Mouse (Mus musculus) bone marrow, adult 2 months (tissue): ENCODE data around the gene Slc13a1. TPM values are rescaled to one million over a fixed set of nuclear protein-coding genes. Genes with fewer than 3 reads are reported as not detected.

Source experiments
- H3K27ac ChIP-seq: fragments of 200-500 bp; 2 replicates; pipeline ENCODE4 v1.5.1; 2012; ENCODE audit warnings: low read depth, mild to moderate bottlenecking, control low read depth, inconsistent platforms, low read length; ENCODE audit not compliant: control insufficient read depth, poor library complexity, insufficient read depth
- H3K4me1 ChIP-seq: fragments of 200-500 bp; 2 replicates; pipeline ENCODE4 v1.6.1; 2011; ENCODE audit warnings: low read length; ENCODE audit not compliant: control insufficient read depth, insufficient read depth
- H3K4me3 ChIP-seq: fragments of 200-500 bp; replicated peaks from 2 replicates; pipeline ENCODE3; 2011; ENCODE audit warnings: mild to moderate bottlenecking, low read depth, low read length, control low read depth; ENCODE audit not compliant: control insufficient read depth
- CTCF ChIP-seq: fragments of 200-500 bp; IDR thresholded peaks from 2 replicates; pipeline ENCODE4 v1.5.1; 2011; ENCODE audit warnings: low read length, control low read depth; ENCODE audit not compliant: control insufficient read depth, insufficient read depth
- POLR2A ChIP-seq: fragments of 200-500 bp; IDR thresholded peaks from 2 replicates; pipeline ENCODE4 v1.6.1; 2011; ENCODE audit warnings: low read depth, mild to moderate bottlenecking, control low read depth, low read length, borderline replicate concordance; ENCODE audit not compliant: control insufficient read depth
- WGBS: fragments of 180-500 bp; shearing (Covaris S2); methylation state at CpG from one replicate; pipeline ENCODE4 v1.1.7; 2018; 5-methylcytosine and 5-hydroxymethylcytosine counted together
- polyA plus RNA-seq: library from polyadenylated mRNA; stranded (reverse); fragments of >200 nt; gene quantifications from 2 replicates; pipeline ENCODE4 v1.2.4, GENCODE M21; 2011; ENCODE audit warnings: low replicate concordance; ENCODE audit not compliant: missing spikeins, insufficient read depth, insufficient read length

Gene Slc13a1
- polyA plus RNA-seq, 1 experiment: not detected

GRCm38 (mm10) chr6:24173951-24174350 lies 6.1 kb upstream of the Slc13a1 start:
- TF ChIP-seq CTCF (no peak), POLR2A (no peak)
- H3K4me1 ChIP-seq: no peaks in the 10 kb centered on the region
- H3K4me3 ChIP-seq: no peak overlapping the region
- no peak overlapping the region for H3K27ac ChIP-seq

- TF ChIP-seq CTCF (no peak), POLR2A (no peak)
- WGBS: 54% methylated on average over 2 of the region's 2 CpGs
These were observed 4.8 kb upstream of the Slc13a1 start for GRCm38 (mm10) chr6:24172736-24173135.

GRCm38 (mm10) chr6:24166772-24167171 lies 1.1 kb downstream of the Slc13a1 start:
- TF ChIP-seq POLR2A: no peak
- no peak for TF ChIP-seq CTCF
- Histone ChIP-seq H3K27ac (no peak overlapping the region), H3K4me3 (no peak overlapping the region), H3K4me1 (no peaks in the 10 kb centered on the region)
- 26% methylated on average over 6 of the region's 6 CpGs for WGBS

More at GRCm38 (mm10) chr6:24172736-24173135, 4.8 kb upstream of the Slc13a1 start:
- Histone ChIP-seq H3K27ac (no peak overlapping the region), H3K4me3 (no peak overlapping the region), H3K4me1 (no peaks in the 10 kb centered on the region)

- no peaks in the 10 kb centered on the region for H3K4me1 ChIP-seq
- WGBS: 39% methylated on average over 3 of the region's 3 CpGs
- TF ChIP-seq POLR2A (no peak), CTCF (no peak)
- no peak overlapping the region for H3K27ac ChIP-seq
- no peak overlapping the region for H3K4me3 ChIP-seq
These were observed 2.6 kb downstream of the Slc13a1 start for GRCm38 (mm10) chr6:24165249-24165648.

GRCm38 (mm10) chr6:24159795-24160194 lies 8.1 kb downstream of the Slc13a1 start:
- H3K27ac ChIP-seq: no peak overlapping the region
- 26% methylated on average over 1 of the region's 1 CpGs for WGBS
- TF ChIP-seq POLR2A (no peak), CTCF (no peak)
- no peak overlapping the region for H3K4me3 ChIP-seq
- no peaks in the 10 kb centered on the region for H3K4me1 ChIP-seq

GRCm38 (mm10) chr6:24154901-24155300 lies 13.0 kb downstream of the Slc13a1 start:
- Histone ChIP-seq H3K27ac (no peak overlapping the region), H3K4me1 (no peaks in the 10 kb centered on the region), H3K4me3 (no peak overlapping the region)
- TF ChIP-seq CTCF (no peak), POLR2A (no peak)
- 69% methylated on average over 4 of the region's 4 CpGs for WGBS

- 84% methylated on average over 4 of the region's 4 CpGs for WGBS
- no peak for TF ChIP-seq POLR2A
- no peak for TF ChIP-seq CTCF
- no peak overlapping the region for H3K27ac ChIP-seq
- H3K4me1 ChIP-seq: no peaks in the 10 kb centered on the region
- H3K4me3 ChIP-seq: no peak overlapping the region
These were observed 34.9 kb downstream of the Slc13a1 start for GRCm38 (mm10) chr6:24132951-24133350.

- TF ChIP-seq CTCF: no peak
- TF ChIP-seq POLR2A: no peak
These were observed 45.3 kb downstream of the Slc13a1 start for GRCm38 (mm10) chr6:24122632-24123031.

GRCm38 (mm10) chr6:24111614-24112013 lies 56.3 kb downstream of the Slc13a1 start:
- no peak for TF ChIP-seq CTCF
- TF ChIP-seq POLR2A: no peak
- Histone ChIP-seq H3K4me1 (no peaks in the 10 kb centered on the region), H3K4me3 (no peak overlapping the region), H3K27ac (no peak overlapping the region)
- 80% methylated on average over 8 of the region's 8 CpGs for WGBS

More at GRCm38 (mm10) chr6:24122632-24123031, 45.3 kb downstream of the Slc13a1 start:
- Histone ChIP-seq H3K27ac (no peak overlapping the region), H3K4me3 (no peak overlapping the region), H3K4me1 (no peaks in the 10 kb centered on the region)
